Mouse (Mus musculus) brain, embryonic 18.5 days (tissue): ENCODE results near the gene Pik3ap1.
"Not testable (repeated sequence)": the region's sequence is repeated elsewhere in the genome, so short reads cannot be mapped to it uniquely, and the experiment has no call there.

Experiments
- DNase-seq: peaks from one replicate; pipeline ENCODE4 v3.0.0-alpha.2; 2012; ENCODE audit warnings: low read depth, low spot score

The Pik3ap1 gene

DNA sequence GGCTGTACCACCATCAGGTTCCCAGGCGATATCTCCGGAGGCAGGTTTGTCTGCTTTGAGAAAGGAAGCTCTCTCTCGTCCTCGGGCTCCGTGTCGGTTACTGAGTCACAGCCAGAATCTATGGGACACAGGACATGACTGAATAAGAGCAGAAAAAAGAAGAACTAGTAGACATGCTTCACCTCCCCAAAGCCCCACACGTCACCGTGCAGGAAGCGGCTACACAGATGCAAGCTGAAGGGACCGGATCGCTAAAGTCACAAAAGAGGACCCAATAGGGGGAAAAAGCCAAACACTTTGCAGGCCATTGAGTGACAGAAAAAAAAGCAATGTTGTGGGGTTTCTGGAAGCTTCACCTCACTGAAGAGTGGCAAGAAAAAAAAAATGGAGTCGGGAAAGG, 52.7 kb downstream of the Pik3ap1 start:
- no peak for DNase-seq

- no peak for DNase-seq
Observed at GRCm38 (mm10) chr19:41330401-41330800, 54.5 kb downstream of the Pik3ap1 start.

DNA sequence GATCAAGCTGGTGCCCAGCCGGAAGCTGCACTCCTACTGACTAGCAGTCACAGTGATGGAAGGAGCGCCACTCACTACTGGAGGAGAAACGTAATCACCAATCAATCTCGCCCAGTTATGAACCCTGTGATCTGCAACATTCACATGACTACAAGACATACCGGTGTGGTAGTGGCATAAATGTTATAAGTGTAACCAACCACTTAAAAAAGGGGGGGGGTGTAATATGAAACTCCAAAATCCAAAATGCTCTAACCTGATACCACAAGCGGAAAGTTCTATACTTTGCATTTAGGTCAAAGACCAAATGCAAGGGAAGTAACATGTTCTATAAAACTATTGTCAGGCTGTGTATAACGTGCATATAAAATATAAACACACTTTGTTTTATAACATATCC, 54.9 kb downstream of the Pik3ap1 start:
- no peak for DNase-seq

- DNase-seq, result no peak
Observed at GRCm38 (mm10) chr19:41328743-41329142, 56.2 kb downstream of the Pik3ap1 start.

DNA sequence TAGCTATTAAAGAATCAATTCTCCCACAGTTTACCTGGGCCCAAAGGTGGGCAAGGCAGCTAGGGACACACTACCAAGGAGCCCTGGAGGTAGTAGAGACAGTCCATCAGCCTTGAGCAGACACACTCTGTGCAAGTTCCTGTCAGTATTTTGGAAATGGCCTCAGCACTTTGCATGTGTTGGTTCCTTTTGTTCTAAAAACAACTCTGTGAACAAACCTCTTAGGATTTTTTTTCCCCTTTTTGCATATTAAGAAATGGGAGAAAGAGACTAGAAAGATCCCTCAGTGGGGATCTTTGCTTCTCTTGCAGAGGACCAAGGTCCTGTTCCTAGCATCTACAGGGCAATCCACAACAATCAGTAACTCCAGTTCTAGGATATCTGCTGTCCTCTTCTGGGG, 61.1 kb downstream of the Pik3ap1 start:
- no peak for DNase-seq

DNA sequence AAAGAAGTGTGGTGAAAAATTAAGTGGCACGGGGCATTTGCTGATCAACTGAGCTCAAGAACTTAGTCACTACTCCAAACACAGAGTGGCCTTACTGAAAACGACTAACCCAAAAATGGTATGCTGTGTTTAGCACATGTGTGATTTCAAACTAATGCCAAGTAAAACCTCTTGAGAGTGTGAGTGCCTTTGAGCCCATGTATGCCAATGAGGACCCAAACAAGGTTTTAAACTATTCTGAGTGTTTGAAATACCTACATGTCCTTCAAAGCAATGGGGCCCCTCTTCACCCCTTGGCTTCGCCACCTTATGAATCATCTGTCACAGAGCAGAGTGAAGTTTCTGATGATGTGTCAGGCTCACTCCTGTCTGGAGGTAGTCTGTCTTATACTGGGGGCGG, 61.8 kb downstream of the Pik3ap1 start:
- no peak for DNase-seq

- no peak for DNase-seq
Observed at GRCm38 (mm10) chr19:41321149-41321548, 63.8 kb downstream of the Pik3ap1 start.

- DNase-seq, result peak; percentile 18
Observed at GRCm38 (mm10) chr19:41317315-41318095, 67.4 kb downstream of the Pik3ap1 start.

DNA sequence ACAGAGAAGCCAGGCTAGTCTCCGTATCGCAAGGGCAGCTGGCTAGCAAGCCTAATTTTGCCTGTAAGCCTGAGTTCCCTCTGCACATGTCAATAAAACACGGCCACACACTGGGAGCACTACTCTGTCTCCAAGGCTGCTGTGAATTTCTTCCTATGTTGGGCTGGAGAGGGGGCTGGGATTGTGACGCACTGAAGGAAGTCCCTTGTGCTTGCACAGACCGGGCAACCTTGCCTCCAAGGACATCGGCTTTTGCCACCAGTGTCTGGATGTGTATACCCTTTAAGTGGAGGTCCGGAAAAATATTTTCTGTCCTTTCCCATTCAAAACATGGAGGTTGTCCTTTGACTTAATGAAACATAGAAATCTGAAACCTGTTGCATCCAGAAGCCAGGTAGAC, 70.2 kb downstream of the Pik3ap1 start:
- no peak for DNase-seq

- no peak for DNase-seq
Observed at GRCm38 (mm10) chr19:41313663-41314062, 71.2 kb downstream of the Pik3ap1 start.

DNA sequence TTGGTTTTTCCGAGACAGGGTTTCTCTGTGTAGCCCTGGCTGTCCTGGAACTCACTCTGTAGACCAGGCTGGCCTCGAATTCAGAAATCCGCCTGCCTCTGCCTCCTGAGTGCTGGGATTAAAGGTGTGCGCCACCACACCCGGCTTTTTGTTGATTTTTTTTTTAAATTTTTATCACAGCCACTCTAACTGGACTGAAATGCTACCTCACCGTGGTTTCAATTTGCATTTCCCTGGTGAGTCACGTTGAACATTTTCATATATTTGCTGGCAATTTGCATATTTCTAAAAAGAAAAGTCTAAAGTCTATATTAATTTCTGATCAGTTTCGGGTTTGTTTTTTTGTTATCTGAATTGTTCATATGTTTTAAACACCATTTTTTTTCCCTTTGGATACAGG, 72.3 kb downstream of the Pik3ap1 start:
- not testable (repeated sequence) for DNase-seq

DNA sequence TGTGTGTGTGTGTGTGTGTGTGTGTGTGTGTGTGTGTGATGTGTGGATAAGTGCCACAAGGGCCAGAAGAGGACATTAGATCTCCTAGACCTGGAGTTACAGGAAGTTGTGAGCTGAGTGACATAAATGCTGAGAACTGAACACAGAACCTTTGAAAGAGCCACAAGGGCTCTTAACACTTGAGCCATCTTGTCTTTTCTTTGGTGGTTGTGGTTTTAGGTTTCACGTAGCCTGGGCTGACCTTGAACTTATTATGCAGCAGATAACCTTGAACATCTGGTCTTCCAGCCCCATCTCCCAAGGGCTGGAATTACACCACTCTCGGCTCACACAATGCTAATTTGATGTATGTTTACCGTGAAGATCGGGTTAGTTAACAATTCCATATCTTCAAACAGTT, 72.9 kb downstream of the Pik3ap1 start:
- DNase-seq, result no peak

DNA sequence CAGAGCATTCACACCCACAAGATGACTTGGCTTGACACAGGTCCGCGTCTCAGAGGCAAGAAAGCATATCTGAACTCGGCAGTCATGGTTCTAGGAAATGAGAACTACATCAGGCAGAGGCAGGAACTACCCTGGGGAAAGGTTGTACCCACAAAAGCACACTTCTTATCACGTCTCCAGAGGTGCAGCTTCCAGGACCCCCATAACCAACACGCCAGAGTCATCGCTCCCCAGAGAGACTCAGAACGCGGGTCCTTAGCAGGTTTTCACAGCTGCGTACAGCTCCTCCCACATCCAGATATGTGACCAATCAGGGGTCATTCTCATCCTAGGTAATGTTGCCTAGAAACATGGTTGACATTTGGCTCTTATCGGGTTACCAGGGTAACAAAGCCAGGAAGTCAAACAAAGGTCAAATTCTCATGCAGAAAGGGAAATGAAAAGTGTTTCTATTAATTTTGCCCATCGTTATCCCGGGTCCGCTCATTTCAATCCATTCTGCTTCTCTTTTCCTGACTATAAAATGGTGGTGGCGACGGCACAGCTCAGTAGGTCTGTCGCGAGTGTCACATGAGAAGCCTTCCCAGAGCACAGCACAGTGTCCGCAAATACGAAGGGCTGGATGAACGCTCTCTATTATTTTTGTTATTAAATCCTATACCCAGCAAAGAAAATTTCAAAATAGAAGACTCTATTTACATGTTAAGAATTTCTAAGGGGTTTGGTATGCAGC, 73.8 kb downstream of the Pik3ap1 start:
- peak; percentile 8 for DNase-seq

GRCm38 (mm10) chr19:41303933-41304332, 81.0 kb downstream of the Pik3ap1 start:
- DNase-seq, result no peak

GRCm38 (mm10) chr19:41303433-41303832, 81.5 kb downstream of the Pik3ap1 start:
- DNase-seq, result no peak

- DNase-seq, result no peak
Observed at GRCm38 (mm10) chr19:41301856-41302255, 83.0 kb downstream of the Pik3ap1 start.

DNA sequence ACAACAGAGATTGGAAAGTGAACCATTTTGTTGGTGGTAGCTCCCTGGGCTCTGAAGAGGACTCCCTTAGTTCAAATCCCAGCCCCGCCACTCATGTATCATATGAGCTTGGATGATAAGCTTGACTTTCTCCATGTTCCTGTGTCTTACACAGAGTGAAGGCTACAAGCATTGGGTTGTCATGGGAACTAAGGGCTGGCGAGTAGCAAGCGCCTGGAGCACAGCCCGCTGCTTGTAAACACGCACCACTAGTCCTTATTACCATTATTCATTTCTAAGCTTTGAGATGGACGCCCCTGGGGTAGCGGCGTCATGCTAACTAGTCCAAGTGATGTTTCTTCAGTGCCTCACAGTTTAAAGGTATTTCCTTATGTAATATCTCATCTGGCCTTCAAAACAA, 85.5 kb downstream of the Pik3ap1 start:
- no peak for DNase-seq

DNA sequence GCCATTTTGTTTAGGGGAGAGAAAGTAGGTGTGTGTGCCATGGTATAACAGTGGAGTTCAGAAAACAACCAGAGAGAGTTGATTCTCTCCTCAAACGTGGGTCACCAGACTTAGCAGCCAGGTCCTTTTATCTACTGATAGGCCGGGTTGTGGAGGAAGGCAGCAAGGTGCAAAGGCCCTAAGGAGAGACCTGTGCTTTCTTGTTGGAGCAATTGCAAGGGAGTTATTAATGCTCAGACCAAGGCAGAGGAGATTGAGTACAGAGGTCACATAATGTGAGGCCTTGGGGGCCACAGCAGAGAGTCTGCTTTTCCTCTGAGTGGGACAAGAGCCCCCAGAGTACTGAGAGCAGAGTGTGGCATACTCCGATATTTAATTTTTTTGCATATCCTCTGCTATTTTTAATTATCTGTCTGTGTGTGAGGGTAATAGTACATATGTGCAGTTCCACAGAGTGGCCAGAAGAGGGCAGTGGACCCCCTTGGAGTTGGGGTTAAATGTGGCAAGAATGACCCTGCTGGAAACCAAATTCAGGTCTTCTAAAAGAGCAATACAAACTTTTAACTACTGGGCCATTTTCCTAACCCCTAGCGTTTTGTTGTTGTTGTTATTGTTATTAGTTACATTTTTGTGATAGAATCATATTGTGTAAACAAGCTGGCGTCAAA, 93.8 kb downstream of the Pik3ap1 start:
- no peak for DNase-seq

- DNase-seq, result no peak
Observed at GRCm38 (mm10) chr19:41288568-41288967, 96.3 kb downstream of the Pik3ap1 start.

DNA sequence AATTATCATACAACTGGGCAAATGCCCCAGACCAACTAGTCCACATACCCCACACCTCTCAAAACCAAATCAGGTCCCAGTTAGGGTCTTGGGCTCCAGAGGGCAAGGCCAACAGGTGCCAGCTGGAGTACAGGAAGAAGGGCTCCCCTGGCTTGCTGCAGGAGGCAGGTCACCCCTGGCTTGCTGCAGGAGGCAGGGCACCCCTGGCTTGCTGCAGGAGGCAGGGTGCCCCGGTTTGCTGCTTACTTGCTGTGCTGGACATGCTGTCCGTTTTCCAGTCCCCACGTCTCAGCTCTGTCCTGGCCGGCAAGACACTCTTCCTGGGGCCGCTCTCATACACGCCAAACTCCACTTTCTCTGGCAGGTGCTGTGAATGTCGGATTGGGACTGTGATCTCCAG, 97.7 kb downstream of the Pik3ap1 start:
- DNase-seq, result no peak

- DNase-seq, result no peak
Observed at GRCm38 (mm10) chr19:41284515-41284914, 100.4 kb downstream of the Pik3ap1 start.

DNA sequence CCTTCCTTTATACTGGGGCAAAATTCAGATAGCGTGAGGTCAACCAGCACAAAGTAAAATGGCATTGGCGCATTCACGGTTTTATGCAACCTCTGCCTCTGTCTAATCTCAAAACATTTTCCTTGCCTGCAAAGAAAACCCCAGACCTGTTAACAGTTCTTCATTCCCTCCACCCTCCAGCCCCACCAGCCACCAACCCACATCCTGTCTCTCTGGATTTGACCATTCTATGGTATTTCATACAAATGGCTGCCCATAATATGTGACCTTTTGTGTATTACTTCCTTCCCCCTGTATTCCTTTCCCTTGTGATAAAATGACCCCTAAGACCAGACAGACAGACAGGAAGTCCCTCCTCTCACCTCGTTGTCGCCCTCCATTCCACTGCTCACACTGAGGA, 102.2 kb downstream of the Pik3ap1 start:
- DNase-seq, result no peak

GRCm38 (mm10) chr19:41282216-41282615, 102.7 kb downstream of the Pik3ap1 start:
- DNase-seq, result no peak
